Mouse (Mus musculus): ENCODE measurements around the gene Lrrn3.

Lrrn3 gene

DNA sequence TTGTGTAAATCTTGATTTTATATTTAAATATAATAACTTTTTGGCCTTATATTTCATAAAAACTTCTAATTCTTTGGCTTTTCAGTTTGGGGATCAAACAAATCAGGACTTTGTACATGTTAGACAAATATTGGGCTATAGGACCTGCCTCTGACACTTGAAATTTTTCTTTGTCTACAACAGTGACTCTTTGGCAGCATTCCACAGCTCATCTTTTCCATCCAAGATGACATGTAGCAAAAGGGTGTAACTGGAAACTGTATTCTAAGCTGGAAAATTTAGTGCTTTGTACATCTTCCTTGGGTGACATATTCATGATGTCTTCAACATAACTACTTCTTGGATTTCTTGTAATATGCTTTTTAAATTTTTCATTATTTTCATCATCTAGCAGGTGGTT is 57.4 kb downstream of the Lrrn3 start:
- DNase-seq: no peak

DNA sequence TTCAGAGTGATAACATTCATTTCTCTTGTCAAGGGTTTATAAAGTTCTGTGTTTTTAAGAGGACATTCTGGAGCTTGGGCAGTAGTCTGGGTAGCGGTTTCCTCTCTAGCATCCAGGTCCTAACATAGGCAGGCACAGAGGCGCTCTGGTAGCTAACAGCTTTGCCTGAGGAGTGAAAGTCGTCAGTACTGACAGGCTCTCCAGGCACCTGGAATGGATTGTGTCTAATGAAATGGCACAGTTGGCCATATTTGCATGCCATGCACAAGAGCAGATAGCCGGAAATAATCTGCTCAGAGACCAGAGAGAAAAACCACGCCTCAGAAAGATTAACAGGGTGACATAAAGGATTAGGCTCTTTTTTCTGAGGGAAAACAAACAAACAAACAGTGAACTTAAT is 58.8 kb downstream of the Lrrn3 start:
- no peak for DNase-seq

DNA sequence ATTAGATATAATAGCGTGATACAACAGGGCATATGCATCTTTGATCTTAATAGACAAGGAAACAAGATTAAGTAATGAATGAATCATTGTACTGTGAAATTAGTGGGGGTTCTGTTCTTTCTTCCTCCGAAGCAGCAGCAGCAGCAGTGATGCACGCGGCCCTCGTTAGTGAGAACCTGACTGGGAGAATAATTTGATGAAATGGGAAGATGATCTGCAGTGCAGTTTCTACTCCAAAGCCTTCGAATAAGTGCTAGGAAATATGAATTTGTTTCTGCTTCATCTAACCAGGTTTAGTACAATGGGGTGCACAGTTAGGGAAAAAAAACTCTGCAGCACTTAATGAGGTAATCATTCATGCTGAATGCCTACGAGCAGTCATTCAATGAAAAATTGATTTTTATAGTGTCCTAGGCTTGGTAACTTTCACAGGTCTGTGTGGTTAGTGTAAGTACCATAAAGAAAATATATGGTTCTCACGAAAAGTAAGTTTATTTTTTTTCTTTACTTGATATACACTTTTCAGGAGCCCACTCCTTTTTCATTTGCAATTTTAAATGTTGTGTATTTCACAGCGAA is 61.0 kb downstream of the Lrrn3 start:
- no peak for DNase-seq

DNA sequence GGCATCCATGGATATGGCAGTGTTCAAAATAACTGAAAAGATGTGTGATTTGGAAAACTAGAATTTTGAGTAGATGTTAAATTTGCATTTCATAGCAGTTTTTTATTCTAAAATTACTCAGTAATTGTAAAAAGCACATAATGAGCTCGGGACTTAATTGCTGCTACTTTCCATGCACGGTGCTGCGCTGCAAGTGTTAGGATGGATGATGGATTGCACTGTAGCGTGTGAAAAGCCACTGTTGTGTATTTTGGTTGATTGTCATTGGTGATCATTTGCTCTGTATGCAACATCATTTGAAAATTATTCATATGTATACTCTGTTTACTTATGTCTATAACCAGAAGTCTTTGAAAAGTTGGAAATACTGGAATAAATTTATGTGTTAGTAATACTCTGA is 68.3 kb downstream of the Lrrn3 start:
- DNase-seq: no peak

DNA sequence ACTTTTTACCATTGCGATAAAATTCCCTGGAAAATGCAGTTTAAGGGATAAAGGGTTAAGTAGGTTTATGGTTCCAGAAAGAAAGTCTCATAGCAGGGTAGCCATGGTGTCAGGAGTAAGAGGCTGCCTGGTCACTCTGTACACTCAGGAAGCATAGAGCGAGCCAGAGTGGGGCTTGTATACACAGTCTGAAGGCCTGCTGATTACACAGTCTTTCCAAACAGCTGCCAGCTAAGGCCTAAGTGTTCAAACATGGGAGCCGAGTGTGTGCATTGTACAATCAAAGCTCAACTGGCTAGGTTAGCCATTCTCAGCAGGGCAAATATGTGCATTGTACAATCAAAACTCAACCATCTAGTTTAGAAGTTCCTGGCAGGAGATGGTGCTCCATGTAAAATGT is 69.1 kb downstream of the Lrrn3 start:
- no peak for DNase-seq

DNA sequence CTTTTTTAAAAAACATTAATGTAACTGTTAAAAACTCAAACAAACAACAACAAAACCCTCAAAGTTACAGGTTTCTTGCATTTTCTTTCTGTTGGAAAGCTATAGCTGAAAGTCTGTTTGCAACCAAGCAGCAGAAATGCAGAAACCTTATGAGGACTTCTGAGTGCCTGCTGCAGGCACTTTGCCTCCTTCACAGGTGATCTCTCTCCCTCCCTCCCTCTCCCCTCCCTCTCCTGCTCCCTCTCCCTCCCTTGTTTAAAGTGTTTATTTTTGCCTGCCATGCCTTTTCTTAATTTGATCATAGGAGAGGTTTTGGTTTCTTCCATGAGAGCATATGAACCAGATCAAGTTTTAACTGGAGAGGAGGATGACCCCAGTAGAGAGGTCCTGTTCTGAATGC is 69.6 kb downstream of the Lrrn3 start:
- no peak for DNase-seq

DNA sequence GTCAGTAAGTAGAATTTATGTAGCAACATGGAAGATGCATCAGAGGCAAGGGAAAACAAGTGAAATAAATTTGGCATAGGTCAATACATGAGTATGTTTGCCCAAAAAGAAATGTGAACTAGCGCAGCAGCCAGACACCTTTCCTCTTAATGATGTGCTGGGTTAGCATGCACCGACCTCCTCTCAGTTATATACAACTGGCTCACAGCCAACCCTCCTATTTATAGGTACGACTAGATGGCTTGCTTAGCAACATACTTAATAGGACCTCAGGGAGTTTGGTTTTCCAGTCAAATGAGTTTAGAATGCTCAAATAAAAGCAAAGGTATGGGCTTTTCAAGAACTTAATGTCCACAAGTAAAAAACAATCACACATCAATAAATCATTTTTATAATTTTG is 76.8 kb downstream of the Lrrn3 start:
- no peak for DNase-seq

DNA sequence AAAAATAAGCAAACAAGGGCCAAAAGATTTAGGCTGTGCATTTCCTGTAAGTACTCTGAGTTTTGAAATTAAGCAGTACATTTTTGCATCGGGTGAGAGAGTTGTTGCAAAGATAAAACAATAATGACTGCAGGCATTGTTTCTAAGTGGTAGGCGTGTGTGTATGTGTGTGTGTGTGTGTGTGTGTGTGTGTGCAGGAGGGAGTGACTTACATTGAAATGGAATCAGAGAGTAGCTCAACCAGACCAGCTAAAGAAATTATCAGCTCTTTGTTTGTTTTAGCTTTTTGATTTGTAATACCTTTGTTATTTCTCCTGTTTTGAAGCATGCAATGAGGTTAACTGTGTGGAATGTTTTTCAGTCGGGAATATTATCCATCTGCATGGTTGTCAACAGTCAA is 84.3 kb downstream of the Lrrn3 start:
- no peak for DNase-seq
